Mouse (Mus musculus) thymus, adult 2 months (tissue): ENCODE measurements around the gene Ago1.

Source experiments
- CTCF ChIP-seq: fragments of 200-500 bp; IDR thresholded peaks from 2 replicates; pipeline ENCODE4 v1.5.1; 2012; ENCODE audit warnings: mild to moderate bottlenecking, control low read depth, low read length, moderate library complexity, borderline replicate concordance; ENCODE audit not compliant: control insufficient read depth, poor library complexity, insufficient read depth; ENCODE audit errors: extremely low read depth
- POLR2A ChIP-seq: fragments of 200-500 bp; IDR thresholded peaks from 2 replicates; pipeline ENCODE4 v1.6.1; 2012; ENCODE audit warnings: mild to moderate bottlenecking, low read length, control low read depth, moderate library complexity; ENCODE audit not compliant: control insufficient read depth, poor library complexity, insufficient read depth; ENCODE audit errors: extremely low read depth

GRCm38 (mm10) chr4:126493416-126493815 lies 25.0 kb upstream of the Ago1 start:
- no peak for TF ChIP-seq CTCF
- no peak for TF ChIP-seq POLR2A
